Mouse (Mus musculus) ES-Bruce4 (cell line): ENCODE measurements around the gene Rnps1.

Experiments
- CTCF ChIP-seq: IDR thresholded peaks from one replicate; pipeline ENCODE4 v1.8.1; 2011; ENCODE audit warnings: low read depth, low read length
- POLR2A ChIP-seq: IDR thresholded peaks from one replicate; pipeline ENCODE4 v1.8.1; 2011; ENCODE audit warnings: low read length; ENCODE audit not compliant: insufficient read depth

DNA sequence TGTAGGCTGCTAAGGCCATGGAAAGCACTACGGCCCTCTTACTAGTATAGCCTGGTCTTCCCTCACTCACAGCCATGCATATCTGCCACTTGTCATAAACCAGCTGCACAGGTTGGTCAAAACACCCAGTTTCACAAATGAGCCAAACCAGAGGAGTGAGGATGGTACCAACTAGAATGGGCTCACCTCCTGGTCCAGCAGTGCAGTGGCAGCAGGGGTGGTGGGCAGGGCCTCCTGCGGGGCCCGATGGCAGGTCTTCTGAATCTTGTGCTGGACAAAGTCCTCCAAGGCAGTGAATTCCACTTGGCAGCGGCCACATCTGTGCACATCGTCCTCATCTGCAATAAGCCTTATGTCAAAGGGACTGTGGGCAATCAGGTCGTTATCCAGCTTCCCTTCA, 36.9 kb downstream of the Rnps1 start:
- TF ChIP-seq CTCF (no peak), POLR2A (no peak)
